Mouse (Mus musculus) spleen, postnatal 36 days (tissue): ENCODE measurements at regions not wholly inside any gene's neighbourhood (a gene's known extent, or its start where the extent isn't known, plus 50 kb on each side); places are given as distances from the start of the nearest gene placed in this dataset.

Experiments used
- DNase-seq, 2 experiments: peaks; one replicate each; pipeline ENCODE4 v3.0.0; 2022; ENCODE audit warnings: low spot score in 2 of 2, mixed read lengths in 1 of 2

DNA sequence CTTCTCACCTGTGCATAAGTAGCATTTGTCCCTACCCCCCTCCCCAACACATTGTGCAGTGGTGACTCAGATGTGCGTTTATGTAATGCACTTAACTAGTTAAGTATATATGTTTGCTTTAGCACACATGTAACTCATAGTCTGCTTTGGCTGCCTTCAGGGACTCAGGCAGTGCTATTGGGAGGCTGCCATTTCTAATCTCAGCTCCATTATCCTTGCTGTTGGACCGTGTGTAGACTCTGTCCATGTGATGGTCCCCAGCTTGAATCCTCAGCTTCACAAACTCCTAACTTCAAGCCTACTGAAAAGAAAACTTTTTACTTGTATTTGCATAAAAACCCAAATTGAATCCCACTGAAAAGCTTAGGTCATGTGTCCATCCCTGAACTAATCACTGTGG is 194.7 kb upstream of the Ppp2r3a start:
- no peak for DNase-seq

DNA sequence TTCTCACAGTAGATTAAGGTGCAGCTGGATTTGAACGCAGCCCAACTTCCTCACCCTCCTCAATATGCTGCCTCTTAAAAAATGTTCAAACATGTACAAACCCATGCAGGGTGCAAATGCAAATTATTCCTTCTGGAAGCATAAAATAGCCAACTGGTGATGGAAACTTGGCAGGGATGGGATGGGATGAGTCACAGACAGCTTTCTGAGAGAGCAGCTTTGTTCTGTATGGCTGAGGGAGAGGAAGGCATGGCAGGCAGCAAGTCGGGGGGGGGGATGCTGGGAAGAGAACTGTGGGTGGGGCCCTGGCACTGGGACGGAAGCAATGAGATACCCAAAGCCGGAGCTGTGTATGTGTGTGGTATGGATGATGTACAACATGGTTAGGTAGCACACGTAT is 194.2 kb upstream of the Ppp2r3a start:
- DNase-seq = no peak

DNA sequence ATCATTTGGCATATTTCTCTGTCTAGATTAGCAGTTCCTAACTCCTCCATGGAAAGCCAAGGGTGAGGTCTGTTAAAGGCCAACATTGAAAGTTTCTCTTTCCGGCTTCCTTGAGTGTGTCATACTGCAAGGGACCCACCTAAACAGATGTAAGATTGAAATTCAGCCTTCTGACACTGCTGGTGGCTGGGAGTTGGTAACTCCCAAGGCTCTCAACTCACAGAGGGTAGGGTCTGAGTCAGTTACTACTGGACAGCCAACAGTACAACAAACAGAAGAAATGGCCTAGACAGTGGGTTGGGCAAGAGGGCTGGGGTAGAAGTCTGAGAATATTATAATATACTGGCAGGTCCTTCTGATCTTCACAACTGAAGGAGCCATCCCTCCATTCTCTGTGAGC is 193.7 kb upstream of the Ppp2r3a start:
- no peak for DNase-seq

DNA sequence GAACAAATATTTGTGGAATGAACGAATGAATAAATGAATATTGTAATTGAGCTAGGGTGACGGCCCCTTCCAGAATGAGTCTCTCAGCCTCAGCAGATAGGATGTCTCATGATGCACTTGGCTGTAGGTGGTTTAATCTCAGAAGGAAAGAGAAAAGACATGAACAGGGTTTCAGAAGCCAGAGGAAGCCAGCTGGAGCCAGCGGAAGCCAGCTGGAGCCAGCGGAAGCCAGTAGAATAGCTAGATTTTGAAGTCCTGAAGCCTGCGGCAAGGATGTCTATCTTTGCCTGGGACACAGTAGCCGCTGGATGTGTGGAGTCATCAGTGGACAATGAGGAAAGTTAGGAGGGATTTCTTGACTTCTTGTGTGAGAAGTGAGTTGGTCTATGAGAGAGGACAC is 188.3 kb upstream of the Ppp2r3a start:
- no peak for DNase-seq

DNA sequence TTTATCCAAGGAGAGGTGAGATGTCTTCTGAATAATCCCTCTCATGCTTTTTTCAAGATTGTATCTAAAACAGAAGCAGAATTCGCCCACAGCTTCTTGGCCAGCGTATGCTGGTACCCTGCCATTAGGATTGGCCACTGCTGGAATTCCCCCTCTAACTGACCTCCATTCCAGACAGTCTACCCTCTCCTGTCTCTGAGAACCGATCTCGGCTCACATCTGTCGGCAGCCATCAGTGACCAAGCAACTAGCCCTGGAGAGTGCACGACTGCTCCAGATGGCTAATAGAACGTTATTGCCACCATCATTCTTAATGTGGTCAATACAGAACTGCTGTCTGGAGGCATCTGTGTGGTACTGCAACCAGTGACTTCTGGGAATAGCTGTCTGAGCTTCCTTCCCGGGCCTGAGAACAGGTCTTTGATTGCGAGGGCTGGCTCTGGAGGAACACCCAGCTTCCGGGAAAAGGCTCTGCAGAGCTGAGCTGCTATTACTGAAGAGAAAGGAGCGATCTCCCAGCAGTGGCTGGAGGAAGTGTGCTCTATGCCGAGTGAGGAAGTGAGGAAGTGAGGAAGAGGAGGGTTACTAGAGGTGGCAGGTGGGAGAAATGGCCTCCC is 187.1 kb upstream of the Ppp2r3a start:
- no peak for DNase-seq

DNA sequence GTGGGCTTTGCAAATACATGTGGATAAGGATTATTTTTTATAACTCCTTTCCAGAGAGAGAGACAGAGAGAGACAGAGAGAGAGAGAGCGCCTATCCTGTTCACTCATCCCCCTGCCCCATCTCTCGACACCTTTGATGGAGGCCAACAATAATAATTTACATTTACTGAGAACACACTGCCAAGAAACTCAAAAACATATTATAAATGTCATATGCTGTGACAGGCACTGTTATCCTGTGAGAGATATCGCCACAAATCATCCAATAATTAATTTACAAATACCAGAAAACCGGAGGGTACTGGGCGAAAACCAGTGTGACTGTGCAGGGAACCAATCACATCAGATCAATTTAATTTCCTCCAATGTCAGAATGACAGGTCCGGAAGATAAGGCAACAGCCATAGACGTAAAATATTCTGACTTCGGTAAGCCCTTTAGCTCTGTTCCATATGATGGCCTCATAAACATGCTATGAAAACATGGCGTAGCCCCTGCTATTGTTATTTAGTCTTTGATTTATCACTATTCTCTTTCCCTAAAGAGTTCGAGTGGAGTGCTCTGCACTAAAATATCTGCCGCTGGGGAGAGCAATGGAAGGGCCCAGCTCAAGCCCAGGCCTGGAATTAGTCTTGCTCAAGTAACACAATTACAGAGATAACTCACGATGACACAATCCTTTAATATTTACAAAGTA is 173.5 kb upstream of the Ppp2r3a start:
- no peak for DNase-seq

DNA sequence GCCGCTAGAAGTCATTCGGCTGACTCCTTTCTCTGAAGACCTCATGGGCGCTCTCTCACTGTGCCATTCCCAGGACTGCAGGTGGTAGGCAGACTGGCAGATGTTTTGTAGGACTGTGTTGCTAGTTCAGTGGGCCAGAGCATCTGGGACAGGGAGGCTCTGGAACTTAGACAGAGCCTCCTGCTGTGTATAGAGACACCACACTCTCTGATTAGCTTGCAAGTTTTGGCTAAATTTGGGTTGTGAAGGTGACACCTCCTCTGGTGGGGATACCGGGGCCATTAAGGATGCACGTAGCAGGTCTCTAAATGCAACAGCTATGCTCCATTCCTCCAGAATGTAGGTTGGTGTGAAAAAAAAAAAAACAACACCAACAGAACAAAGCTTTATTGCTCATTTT is 171.4 kb upstream of the Ppp2r3a start:
- DNase-seq = no peak

DNA sequence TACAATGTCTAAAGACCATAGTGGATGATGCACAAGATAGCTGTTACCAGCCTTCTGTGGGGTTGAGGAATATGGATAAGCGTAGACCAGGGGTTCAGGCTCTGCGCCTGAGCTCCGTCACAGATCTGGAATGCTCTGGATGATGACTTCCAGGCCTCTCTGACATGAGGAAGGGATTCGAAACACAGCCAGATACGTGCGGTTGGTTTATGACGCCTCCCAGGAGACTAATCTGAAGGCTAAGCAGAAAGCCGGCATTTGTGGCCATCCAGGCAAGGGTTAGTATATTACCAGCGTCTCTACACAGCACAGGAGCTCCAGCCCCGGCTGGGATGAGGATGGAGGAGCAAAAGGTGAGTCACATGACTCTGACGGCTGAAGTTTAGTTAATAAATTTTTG is 170.4 kb upstream of the Ppp2r3a start:
- DNase-seq = no peak

DNA sequence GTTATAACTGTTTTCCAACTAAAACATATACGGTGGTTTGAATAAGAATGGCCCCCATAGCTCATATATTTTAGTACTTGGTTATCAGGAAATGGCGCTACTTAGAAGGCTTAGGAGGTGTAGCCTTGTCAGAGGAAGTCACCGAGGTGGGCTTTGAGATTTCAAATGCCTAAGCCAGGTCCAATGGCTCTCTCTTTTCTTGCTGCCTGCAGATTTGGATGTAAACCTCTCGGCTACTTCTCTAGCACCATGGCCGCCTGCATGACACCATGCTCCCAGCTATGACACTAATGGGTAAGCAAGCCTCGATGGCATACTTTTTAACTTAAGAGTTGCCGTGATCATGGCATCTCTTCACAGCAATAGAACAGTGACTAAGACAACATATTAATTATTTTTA is 169.5 kb upstream of the Ppp2r3a start:
- DNase-seq = no peak

DNA sequence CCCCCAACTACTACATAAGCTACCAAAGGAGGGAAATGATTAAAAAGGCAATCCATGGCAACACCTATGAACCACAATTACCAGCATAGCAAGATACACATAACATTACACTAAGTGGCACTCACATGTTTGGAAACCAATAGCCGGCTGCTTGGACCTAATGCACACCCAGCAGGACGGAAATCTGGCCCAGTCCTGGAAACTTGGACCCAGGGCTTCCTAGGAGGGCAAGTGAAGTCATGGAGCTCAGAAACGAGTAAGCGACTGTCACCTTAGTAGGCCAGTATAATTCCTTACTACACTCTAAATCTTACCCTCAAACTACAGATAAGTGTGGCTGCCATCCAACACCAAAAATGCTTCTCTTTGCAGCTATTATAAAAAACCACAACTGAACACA is 168.6 kb upstream of the Ppp2r3a start:
- no peak for DNase-seq

DNA sequence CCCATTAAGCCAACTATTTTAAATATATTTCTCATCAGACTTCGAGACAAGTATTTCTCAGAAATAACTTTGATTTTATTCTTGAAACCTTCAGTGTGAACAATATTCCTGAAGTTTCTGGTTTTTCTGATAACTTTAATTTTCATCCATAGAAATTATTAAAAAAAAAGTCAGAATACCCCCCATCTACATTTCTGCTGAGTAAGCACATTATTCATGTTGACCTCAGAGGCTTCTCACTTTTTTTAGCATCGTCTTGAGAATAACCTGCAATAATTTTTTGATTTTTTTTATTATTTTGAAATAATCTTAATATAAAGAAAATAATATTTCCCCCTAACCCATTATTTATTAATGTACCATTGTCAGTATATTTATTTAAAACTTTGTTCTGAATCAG is 166.1 kb upstream of the Ppp2r3a start:
- DNase-seq = no peak

DNA sequence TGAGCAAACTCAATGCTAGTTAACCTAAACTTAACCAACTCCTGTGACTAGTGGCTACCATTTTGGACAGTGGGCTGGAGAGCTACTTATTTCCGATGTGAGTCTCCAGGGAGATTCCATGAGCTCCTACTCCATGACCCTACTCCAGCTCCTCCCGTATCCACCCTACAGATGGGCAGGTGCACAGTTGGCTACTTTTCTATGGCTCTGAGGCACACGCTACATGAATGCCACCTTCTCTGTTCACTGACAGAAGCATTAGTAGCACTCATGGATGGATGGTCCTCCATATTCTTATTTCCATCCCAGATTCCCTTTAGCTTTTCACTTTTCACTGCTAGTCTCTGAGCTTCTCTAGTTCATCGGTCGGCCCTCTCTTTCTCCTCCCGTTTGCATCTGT is 164.7 kb upstream of the Ppp2r3a start:
- no peak for DNase-seq

DNA sequence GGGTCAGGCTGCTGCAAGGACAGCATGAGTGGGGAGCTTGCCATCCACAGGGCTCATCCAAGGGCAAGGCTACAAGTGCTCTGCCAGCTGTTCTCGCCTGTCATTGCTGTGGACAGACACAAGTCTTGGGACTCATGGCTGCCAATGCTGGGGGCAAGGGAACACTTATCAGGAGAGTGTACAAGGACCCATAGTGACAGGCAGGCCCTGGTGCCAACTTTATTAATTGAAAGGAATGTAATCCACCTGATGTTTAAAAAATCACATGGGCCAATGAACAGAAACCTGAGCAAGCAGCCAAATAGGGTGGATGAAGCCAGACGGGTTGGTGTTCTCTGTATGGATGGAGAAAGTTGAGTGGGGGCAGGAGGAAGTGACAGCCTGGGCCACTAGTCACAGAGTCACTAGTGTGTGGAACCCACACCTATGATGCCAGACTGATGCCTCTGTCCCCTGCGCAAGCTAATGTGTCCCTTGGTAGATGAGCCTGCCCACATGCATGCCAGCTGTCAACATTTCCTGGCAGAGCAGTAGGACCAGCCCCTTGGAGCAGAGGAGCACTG is 161.6 kb upstream of the Ppp2r3a start:
- DNase-seq = no peak

DNA sequence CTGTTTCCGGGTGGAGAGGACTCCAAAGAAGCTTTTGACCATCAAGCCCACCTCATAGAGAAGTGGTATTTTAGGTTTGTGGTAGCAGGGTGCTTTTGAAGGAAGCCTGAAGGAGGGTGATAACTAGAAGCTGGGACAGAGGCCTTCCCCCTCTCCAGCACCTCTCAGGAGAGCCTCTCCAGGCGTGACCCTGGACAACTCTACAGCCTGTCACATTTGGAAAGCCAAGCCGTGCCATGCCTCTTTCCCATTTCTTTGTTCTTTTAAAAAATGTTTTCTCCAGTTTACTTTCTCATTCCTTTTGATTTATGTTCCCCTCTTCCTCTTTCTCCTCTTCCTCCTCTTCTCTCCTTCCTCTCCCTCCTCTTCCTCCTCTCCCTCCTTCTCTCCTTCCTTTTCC is 160.4 kb upstream of the Ppp2r3a start:
- no peak for DNase-seq

DNA sequence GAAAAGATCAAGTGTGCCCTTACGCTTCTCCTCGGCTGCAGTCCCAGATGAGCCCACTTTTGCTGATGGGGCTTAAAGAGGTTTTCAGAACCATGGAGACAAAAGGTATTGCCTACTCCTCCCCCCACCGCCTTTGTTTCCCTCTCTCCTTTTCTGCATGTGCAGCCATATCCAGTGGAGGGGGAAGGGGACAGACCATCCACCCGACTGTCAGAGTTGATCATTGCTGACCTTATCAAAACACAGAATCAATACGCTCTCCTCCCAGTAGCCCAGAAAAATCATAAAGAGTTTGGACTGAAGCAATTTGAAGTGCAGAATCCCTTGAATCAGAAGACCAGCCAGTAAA is 159.9 kb upstream of the Ppp2r3a start:
- DNase-seq = no peak

DNA sequence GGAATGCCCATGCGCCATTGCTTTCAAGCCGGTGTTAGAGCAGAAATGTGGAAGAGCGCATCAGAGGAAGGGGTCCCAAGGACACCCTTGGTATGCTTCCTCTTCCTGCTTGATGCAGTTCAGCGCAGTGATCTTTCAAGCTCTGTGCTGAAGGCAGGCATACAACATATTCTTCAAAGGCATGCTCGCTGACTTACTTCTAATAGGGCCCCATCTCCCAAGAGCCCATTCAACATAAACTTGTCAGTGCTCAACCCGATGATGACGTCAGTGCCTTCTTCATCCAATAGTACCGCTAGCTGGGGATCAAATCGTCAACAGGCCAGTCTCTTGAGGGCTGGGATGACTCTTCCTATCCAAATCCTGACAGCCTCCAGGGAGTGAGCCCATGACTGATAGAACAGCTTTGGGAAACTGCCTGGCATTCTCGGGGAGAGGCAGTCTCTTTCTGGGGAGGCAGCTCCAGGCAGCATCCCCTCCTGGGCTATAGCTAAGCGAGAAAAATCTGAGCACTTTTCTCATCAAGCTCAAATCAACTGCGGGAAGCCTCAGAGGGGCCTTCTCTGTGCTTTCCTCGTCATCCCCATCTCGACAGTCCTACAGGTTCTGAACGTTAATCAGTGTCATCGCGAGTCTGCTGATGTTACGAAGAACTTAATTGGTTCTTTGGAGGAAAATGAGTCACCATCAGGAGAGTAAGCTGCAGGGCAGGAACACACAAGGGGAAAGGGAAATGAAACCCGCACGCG is 159.4 kb upstream of the Ppp2r3a start:
- no peak for DNase-seq

DNA sequence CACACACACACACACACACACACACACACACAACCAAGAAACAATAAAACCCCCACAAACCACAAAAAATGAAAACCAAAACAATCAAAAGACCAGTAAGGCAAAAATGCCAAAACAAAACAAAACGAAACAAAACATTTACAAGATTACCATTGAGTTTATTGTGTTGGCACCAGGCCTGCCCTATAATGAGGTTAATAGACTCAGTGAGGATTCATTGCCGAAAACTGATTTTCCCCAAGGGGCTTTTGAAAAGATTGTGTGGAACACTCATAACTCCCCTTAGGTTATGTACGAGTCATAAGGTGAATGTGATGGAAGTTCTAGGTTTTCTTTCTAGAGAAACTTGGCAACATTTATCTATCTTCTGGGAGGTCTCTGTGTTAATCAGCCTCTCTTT is 158.8 kb upstream of the Ppp2r3a start:
- DNase-seq = no peak

DNA sequence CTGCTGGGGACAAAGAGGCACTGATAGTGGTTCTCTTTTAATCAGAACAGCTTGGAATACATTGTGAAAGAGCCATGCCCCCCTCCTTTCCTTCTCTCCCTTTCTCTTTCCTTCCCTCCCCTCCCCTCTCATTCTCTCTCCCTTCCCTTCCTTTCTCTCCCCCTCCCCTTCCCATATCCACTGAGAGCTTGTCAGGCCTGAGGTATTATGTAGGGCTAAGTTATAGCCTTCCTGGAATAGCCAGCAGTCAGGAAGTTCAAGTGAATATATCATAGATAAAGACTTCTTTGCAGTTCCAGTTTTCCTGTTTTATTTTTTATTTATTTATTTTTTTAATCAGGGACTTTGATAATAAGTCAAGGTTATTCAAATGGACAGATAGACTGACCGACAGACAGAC is 156.5 kb upstream of the Ppp2r3a start:
- no peak for DNase-seq

DNA sequence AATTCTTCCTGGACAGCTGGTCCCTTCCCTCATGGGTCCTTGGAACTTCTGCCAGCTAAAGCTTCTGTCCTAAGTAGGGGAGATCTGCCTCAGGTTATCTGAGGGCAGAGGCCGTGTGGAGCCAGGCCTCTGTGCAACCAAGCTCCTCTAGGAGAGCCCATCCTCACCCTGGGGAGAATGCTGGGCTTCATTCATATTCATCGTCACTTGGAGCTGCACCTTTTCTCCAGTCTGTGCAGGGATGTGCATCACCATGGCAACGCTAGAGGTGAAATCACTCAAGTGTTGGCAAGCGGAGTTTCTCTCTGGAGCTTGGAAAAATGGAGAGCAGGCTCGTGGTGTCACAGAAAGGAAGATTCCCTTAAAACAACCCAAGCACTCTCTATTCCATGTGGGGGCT is 155.5 kb upstream of the Ppp2r3a start:
- no peak for DNase-seq

DNA sequence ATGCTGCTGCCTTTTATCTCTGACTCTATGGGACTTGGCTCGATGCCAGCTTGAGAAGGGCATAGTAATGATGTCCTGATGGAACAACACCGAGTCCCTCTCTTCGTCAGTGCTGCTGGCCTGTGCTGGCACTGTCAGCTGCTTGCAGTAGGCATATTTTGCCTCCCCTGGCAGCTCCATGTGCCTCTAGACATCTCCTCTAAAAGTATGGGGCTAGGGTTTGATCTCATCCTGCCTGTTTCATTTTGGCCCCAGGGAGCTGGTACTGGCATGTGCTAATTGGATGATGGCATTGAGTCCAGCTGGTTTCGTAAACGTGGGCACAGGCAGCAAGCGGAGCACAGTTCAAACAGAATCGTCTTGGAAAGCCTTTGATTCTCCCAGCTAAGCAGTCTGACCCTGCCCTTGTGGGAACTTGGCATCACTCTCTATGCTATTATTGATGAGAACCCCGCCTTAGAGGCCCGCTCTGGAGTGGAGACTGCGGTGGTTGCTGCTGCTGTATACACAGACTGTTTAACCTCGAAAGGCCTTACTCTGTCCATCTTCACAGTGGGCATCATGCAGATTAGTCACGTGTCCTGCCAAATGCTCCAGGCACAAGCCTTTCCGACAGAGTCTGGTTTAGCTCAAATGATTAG is 153.0 kb upstream of the Ppp2r3a start:
- no peak for DNase-seq

DNA sequence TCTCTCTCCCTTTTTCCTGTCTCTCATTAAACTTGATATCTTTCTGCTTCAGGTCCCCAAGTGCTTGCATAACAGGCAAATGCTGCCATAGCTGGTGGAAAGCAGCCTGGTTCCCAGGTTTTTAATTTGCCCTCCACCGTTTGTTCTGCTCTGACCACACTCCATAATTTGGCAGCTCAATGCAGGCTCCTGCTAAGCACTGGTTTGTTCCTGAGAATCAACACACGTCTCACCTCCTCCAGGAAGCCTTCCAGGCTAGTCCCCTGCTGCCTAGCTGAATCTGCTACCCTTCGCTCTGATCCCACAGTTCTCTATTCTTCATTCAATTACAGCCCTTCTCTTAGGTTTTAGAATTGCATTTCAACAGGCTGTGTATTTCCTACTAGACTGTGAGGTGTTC is 152.4 kb upstream of the Ppp2r3a start:
- DNase-seq = no peak

DNA sequence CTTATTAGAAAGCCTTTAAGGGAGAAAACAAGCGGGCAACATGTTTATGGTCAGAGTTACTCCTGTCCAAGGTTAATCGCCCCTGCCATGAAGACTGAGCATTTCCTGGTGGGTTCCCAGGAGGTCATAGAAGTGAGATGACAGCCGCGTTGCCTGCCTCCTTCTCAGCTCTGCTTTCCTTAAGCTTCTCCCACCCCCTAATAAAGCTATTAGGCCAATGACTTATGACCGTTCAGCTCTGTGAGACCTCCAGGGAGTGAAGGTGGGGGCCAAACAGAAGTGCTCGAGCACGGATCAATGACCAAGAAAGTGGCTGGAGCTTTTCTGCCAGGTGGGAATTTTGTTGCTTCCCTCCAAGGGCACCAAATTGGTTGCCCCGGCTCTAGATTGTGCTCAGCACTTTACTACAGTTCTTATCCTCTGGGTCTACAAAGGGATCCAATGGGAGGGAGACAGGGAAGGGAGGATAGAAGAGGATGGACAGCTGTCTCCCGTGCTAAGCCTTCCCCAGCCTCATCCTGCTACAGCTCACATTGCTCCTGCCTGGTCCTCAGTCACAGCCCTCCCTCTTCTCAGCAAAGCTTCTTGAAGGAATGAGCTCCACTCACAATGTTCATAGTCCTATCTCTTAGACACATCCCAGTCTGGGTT is 151.1 kb upstream of the Ppp2r3a start:
- DNase-seq = no peak
